Mouse (Mus musculus): ENCODE results near the gene Aff1. TPM values are rescaled to one million over a fixed set of nuclear protein-coding genes. Genes with fewer than 3 reads are reported as not detected.

Aff1 gene
- total RNA-seq, 2 experiments from 2014 or later, result 6.7 to 12.0 TPM

- DNase-seq (ENCODE audit: low spot score in 2 of 2), result no peak
- intact Hi-C loops (cut with DNase I), result loop anchor here (5.0 kb wide), 1 partner anchor 127 kb away; no protein-coding TSS in a partner anchor
Measured at GRCm38 (mm10) chr5:103690190-103690589, 2.0 kb upstream of the Aff1 start.

GRCm38 (mm10) chr5:103691171-103691570, 1.0 kb upstream of the Aff1 start:
- intact Hi-C loops (cut with DNase I), result loop anchor here (5.0 kb wide), 1 partner anchor 126 kb away; no protein-coding TSS in a partner anchor
- DNase-seq (ENCODE audit: low spot score in 2 of 2), result no peak

GRCm38 (mm10) chr5:103692531-103693040, 412 bp downstream of the Aff1 start:
- intact Hi-C loops (cut with DNase I), result loop anchor here (5.0 kb wide), 1 partner anchor 125 kb away; no protein-coding TSS in a partner anchor
- no peak for DNase-seq (ENCODE audit: low spot score in 2 of 2)

- intact Hi-C loops (cut with DNase I), result loop anchor here (5.0 kb wide), 1 partner anchor 124 kb away; no protein-coding TSS in a partner anchor
- peak in 1 of 2 experiments; percentile 7 for DNase-seq (ENCODE audit: low spot score in 2 of 2)
Measured at GRCm38 (mm10) chr5:103693041-103693641, 967 bp downstream of the Aff1 start.

GRCm38 (mm10) chr5:103694094-103694493, 1.9 kb downstream of the Aff1 start:
- intact Hi-C loops (cut with DNase I), result loop anchor here (5.0 kb wide), 1 partner anchor 123 kb away; no protein-coding TSS in a partner anchor
- no peak for DNase-seq (ENCODE audit: low spot score in 2 of 2)

- DNase-seq (ENCODE audit: low spot score in 2 of 2), result no peak
- intact Hi-C loops (cut with DNase I), result no loop called here
Measured at GRCm38 (mm10) chr5:103697875-103698491, 5.8 kb downstream of the Aff1 start.

- intact Hi-C loops (cut with DNase I), result no loop called here
- no peak for DNase-seq (ENCODE audit: low spot score in 2 of 2)
Measured at GRCm38 (mm10) chr5:103698577-103698976, 6.4 kb downstream of the Aff1 start.

GRCm38 (mm10) chr5:103699537-103699936, 7.4 kb downstream of the Aff1 start:
- DNase-seq (ENCODE audit: low spot score in 2 of 2), result no peak
- intact Hi-C loops (cut with DNase I), result no loop called here

- intact Hi-C loops (cut with DNase I), result no loop called here
- no peak for DNase-seq (ENCODE audit: low spot score in 2 of 2)
Measured at GRCm38 (mm10) chr5:103700661-103701060, 8.5 kb downstream of the Aff1 start.

GRCm38 (mm10) chr5:103701466-103701865, 9.3 kb downstream of the Aff1 start:
- intact Hi-C loops (cut with DNase I), result no loop called here
- no peak for DNase-seq (ENCODE audit: low spot score in 2 of 2)

GRCm38 (mm10) chr5:103702527-103702926, 10.4 kb downstream of the Aff1 start:
- intact Hi-C loops (cut with DNase I), result no loop called here

GRCm38 (mm10) chr5:103705331-103705730, 13.2 kb downstream of the Aff1 start:
- intact Hi-C loops (cut with DNase I), result no loop called here
- no peak for DNase-seq (ENCODE audit: low spot score in 2 of 2)

More at GRCm38 (mm10) chr5:103702527-103702926, 10.4 kb downstream of the Aff1 start:
- DNase-seq (ENCODE audit: low spot score in 2 of 2), result no peak

GRCm38 (mm10) chr5:103705874-103706273, 13.7 kb downstream of the Aff1 start:
- no peak for DNase-seq (ENCODE audit: low spot score in 2 of 2)
- intact Hi-C loops (cut with DNase I), result no loop called here

- intact Hi-C loops (cut with DNase I), result no loop called here
- no peak for DNase-seq (ENCODE audit: low spot score in 2 of 2)
Measured at GRCm38 (mm10) chr5:103709044-103709443, 16.9 kb downstream of the Aff1 start.

GRCm38 (mm10) chr5:103711886-103712285, 19.7 kb downstream of the Aff1 start:
- intact Hi-C loops (cut with DNase I), result no loop called here
- DNase-seq (ENCODE audit: low spot score in 2 of 2), result peak; percentile 9 to 14

GRCm38 (mm10) chr5:103713422-103713821, 21.2 kb downstream of the Aff1 start:
- intact Hi-C loops (cut with DNase I), result no loop called here

GRCm38 (mm10) chr5:103714943-103715342, 22.8 kb downstream of the Aff1 start:
- no peak for DNase-seq (ENCODE audit: low spot score in 2 of 2)
- intact Hi-C loops (cut with DNase I), result no loop called here

More at GRCm38 (mm10) chr5:103713422-103713821, 21.2 kb downstream of the Aff1 start:
- DNase-seq (ENCODE audit: low spot score in 2 of 2), result no peak

GRCm38 (mm10) chr5:103716824-103717342, 24.7 kb downstream of the Aff1 start:
- intact Hi-C loops (cut with DNase I), result no loop called here
- DNase-seq (ENCODE audit: low spot score in 2 of 2), result no peak

GRCm38 (mm10) chr5:103719131-103719530, 27.0 kb downstream of the Aff1 start:
- DNase-seq (ENCODE audit: low spot score in 2 of 2), result no peak
- intact Hi-C loops (cut with DNase I), result no loop called here

GRCm38 (mm10) chr5:103719851-103720250, 27.7 kb downstream of the Aff1 start:
- intact Hi-C loops (cut with DNase I), result no loop called here
- no peak for DNase-seq (ENCODE audit: low spot score in 2 of 2)

Data from left cerebral cortex, postnatal 14 days (tissue).